Mouse (Mus musculus) C2C12 (cell line): ENCODE results near the gene Gm10563.

Experiments
- CEBPB ChIP-seq: IDR thresholded peaks from one replicate; pipeline ENCODE4 v1.6.1; 2011; ENCODE audit warnings: low read depth, mild to moderate bottlenecking, control low read depth, moderate library complexity
- CTCF ChIP-seq: IDR thresholded peaks from one replicate; pipeline ENCODE4 v1.5.1; 2011; ENCODE audit not compliant: control insufficient read depth, insufficient read depth, insufficient read length
- MAX ChIP-seq: IDR thresholded peaks from one replicate; pipeline ENCODE4 v1.6.1; 2011; ENCODE audit warnings: mild to moderate bottlenecking, control low read depth
- MYOD1 ChIP-seq: IDR thresholded peaks from one replicate; pipeline ENCODE4 v1.6.1; 2011; ENCODE audit warnings: low read depth; ENCODE audit not compliant: control insufficient read depth, insufficient read length
- MYOG ChIP-seq: IDR thresholded peaks from one replicate; pipeline ENCODE4 v1.6.1; 2011; ENCODE audit not compliant: control insufficient read depth, insufficient read length; ENCODE audit errors: extremely low read depth

DNA sequence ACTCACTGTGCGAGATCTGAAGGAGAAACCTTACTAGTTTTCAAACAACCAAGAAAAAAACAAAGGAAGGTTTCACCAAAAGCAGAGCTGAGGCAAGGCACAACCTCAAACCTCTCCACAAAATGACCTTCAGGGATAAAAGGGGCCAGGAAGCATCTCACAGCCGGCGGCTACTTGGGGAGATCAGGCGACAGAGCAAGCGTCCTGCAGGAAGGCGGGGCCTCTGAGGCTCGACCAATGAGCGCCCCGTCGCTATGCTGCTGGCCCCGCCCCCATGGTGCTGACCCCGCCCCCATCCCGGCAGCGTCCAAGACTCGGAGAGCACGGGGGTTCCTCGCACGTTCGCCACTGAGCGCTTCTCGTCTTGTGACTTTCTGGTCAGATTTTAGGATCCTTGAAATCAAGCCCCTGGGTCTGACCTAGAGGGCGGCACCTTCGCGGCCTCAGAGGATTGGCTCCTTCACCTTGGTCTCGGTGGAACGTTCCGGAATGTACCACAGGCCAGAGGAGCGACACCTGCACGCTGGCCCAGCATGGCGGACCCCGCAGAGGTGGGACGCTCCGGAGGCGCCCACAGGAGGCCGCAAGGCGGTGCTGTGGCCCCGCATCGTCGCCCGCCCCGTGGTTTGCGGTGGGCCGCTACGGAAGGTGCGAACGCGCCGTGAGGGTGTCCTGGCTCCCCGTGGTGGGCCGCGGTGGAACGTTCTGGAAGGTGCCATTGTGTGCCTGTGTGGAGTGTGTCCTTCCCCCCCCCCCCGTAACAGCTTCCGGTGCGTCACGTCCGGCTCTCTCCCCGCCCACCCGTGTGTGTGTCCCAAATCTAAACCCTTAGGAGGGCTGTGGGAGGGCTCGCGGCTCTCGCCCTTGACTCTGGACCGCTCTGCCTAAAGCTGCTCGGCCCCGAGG lies 43.9 kb downstream of the Gm10563 start, which contains the start of gene Slc35e2:
- TF ChIP-seq MAX = peak; percentile 69
- TF ChIP-seq MYOD1 = no peak
- TF ChIP-seq MYOG = no peak
- no peak for TF ChIP-seq CTCF
- no peak for TF ChIP-seq CEBPB
